Comparison of ENCODE assay signal across 18 mouse cellular contexts in genomic region chr10:111842896-111843295, GRCm38 (mm10).
DNase-seq lines count a peak whose midpoint lies in the region; ATAC-seq and TF ChIP-seq lines count a peak whose summit lies in the region.
"Had no signal": no experiment of that assay in that cellular context is flagged by ENCODE, and none has a peak within 500 bp of the region (broad histone marks: within the 10 kb centered on the region; RNA-seq: fewer than 3 reads in every experiment).

No protein-coding gene starts in this region.

- DNase-seq in limb, embryonic 10.5 days (ENCODE audit: low spot score): no peak
- no peak for DNase-seq in ES-E14 (ENCODE audit: low read depth, low spot score)
- DNase-seq in embryonic facial prominence, embryonic 10.5 days (ENCODE audit: low spot score): no peak
- DNase-seq in mesoderm, embryonic 11.5 days (ENCODE audit: low read depth, low spot score): peak; percentile 31
- DNase-seq in thymus, postnatal 14 days: no peak
- no peak for DNase-seq in left cerebral cortex, postnatal 36 days (ENCODE audit: low spot score in 2 of 2)
- DNase-seq: cerebellum, adult 9-11 months; heart, adult 18-20 months; heart, postnatal 14 days; kidney, postnatal 10 days; lung, postnatal 10 days; right cerebral cortex, postnatal 4 days had no signal

- WGBS in limb, embryonic 12.5 days: 47% methylated on average over 7 of the region's 7 CpGs
- WGBS in limb, embryonic 10.5 days: 69% methylated on average over 7 of the region's 7 CpGs
- WGBS in embryonic facial prominence, embryonic 10.5 days: 66% methylated on average over 7 of the region's 7 CpGs

- no peaks in the 10 kb centered on the region for H3K36me3 ChIP-seq in limb, embryonic 12.5 days
- no peaks in the 10 kb centered on the region for H3K36me3 ChIP-seq in limb, embryonic 10.5 days
- H3K36me3 ChIP-seq in ES-E14 (ENCODE audit: control insufficient read depth, insufficient read depth, low read length, poor library complexity, severe bottlenecking): no peaks in the 10 kb centered on the region
- no peaks in the 10 kb centered on the region for H3K36me3 ChIP-seq in embryonic facial prominence, embryonic 10.5 days (replicated peaks)
- H3K36me3 ChIP-seq: embryonic facial prominence, embryonic 13.5 days; liver, embryonic 12.5 days; midbrain, embryonic 15.5 days; stomach, embryonic 15.5 days had no signal

- no peak overlapping the region for H3K4me3 ChIP-seq in limb, embryonic 12.5 days (replicated peaks)
- H3K4me3 ChIP-seq in limb, embryonic 10.5 days: no peak overlapping the region
- H3K4me3 ChIP-seq in ES-E14 (ENCODE audit: insufficient read depth in 1 of 2, low read depth in 1 of 2, low read length in 2 of 2, poor library complexity in 1 of 2, severe bottlenecking in 1 of 2): no peak overlapping the region
- H3K4me3 ChIP-seq in embryonic facial prominence, embryonic 10.5 days: no peak overlapping the region
- H3K4me3 ChIP-seq: embryonic facial prominence, embryonic 13.5 days; liver, embryonic 12.5 days; midbrain, embryonic 15.5 days; stomach, embryonic 15.5 days had no signal

- no peaks in the 10 kb centered on the region for H3K27me3 ChIP-seq in limb, embryonic 12.5 days
- H3K27me3 ChIP-seq in limb, embryonic 10.5 days (ENCODE audit: low read depth, poor library complexity, severe bottlenecking): no peaks in the 10 kb centered on the region
- peaks cover 3% of the 10 kb centered on the region for H3K27me3 ChIP-seq in embryonic facial prominence, embryonic 10.5 days (replicated peaks; ENCODE audit: low read depth, poor library complexity, severe bottlenecking)
- H3K27me3 ChIP-seq: embryonic facial prominence, embryonic 13.5 days; liver, embryonic 12.5 days; midbrain, embryonic 15.5 days; stomach, embryonic 15.5 days had no signal

- 0 out of 2 replicates have a peak, but pooled peaks have one; percentile 32 for ATAC-seq in limb, embryonic 12.5 days (ENCODE audit: insufficient number of reproducible peaks, insufficient read depth, low FRiP score, low TSS enrichment, low read depth)
- ATAC-seq: forebrain, embryonic 16.5 days; liver, embryonic 12.5 days; midbrain, embryonic 15.5 days had no signal

- in situ Hi-C loops in ES-E14 (cut with MboI; ENCODE audit: low sequenced_read_pairs in 2 of 2, unreplicated experiment in 2 of 2): no loop called here

- no peak overlapping the region for H3K4me2 ChIP-seq in limb, embryonic 12.5 days
- H3K4me2 ChIP-seq: liver, embryonic 12.5 days; midbrain, embryonic 15.5 days; stomach, embryonic 15.5 days had no signal

- no peak overlapping the region for H3K9ac ChIP-seq in limb, embryonic 12.5 days (replicated peaks)
- no peak overlapping the region for H3K9ac ChIP-seq in ES-E14 (ENCODE audit: insufficient read depth, low read depth, low read length, poor library complexity, severe bottlenecking)
- H3K9ac ChIP-seq: embryonic facial prominence, embryonic 13.5 days; liver, embryonic 12.5 days; midbrain, embryonic 15.5 days; stomach, embryonic 15.5 days had no signal

- peaks cover 18% of the 10 kb centered on the region for H3K4me1 ChIP-seq in limb, embryonic 12.5 days (replicated peaks)
- peaks cover 23% of the 10 kb centered on the region for H3K4me1 ChIP-seq in limb, embryonic 10.5 days
- H3K4me1 ChIP-seq in ES-E14 (ENCODE audit: control insufficient read depth in 2 of 2, insufficient read depth in 2 of 2, low read length in 2 of 2, poor library complexity in 1 of 2): peaks cover 0 to 7% of the 10 kb centered on the region in 2 experiments; a peak in 2 of 4 replicates
- H3K4me1 ChIP-seq in embryonic facial prominence, embryonic 10.5 days: peaks cover 20% of the 10 kb centered on the region
- H3K4me1 ChIP-seq: midbrain, embryonic 15.5 days; stomach, embryonic 15.5 days had no signal

- H3K9me3 ChIP-seq in limb, embryonic 12.5 days: no peaks in the 10 kb centered on the region
- no peaks in the 10 kb centered on the region for H3K9me3 ChIP-seq in limb, embryonic 10.5 days (replicated peaks)
- no peaks in the 10 kb centered on the region for H3K9me3 ChIP-seq in ES-E14 (ENCODE audit: control insufficient read depth, insufficient read depth, low read depth, low read length)
- no peaks in the 10 kb centered on the region for H3K9me3 ChIP-seq in embryonic facial prominence, embryonic 10.5 days
- H3K9me3 ChIP-seq: embryonic facial prominence, embryonic 13.5 days; liver, embryonic 12.5 days; midbrain, embryonic 15.5 days; stomach, embryonic 15.5 days had no signal

- H3K27ac ChIP-seq in limb, embryonic 12.5 days: no peak overlapping the region
- no peak overlapping the region for H3K27ac ChIP-seq in limb, embryonic 10.5 days
- H3K27ac ChIP-seq in ES-E14 (ENCODE audit: insufficient read depth, low read depth, low read length, poor library complexity, severe bottlenecking): no peak overlapping the region
- peak overlapping the region; percentile 3; the same call in 1 of the 2 replicates for H3K27ac ChIP-seq in embryonic facial prominence, embryonic 10.5 days (replicated peaks)
- H3K27ac ChIP-seq: liver, embryonic 12.5 days; midbrain, embryonic 15.5 days; stomach, embryonic 15.5 days had no signal

- intact Hi-C loops in left cerebral cortex, postnatal 36 days (cut with DNase I): no loop called here

TF ChIP-seq in ES-E14, 5 proteins besides CTCF, POLR2A, EP300 and RAD21:
- TF ChIP-seq ZC3H11A (IDR thresholded peaks at IDR 0.05; ENCODE audit: borderline replicate concordance, low read depth, low read length) (no peak), ZNF384 (IDR thresholded peaks at IDR 0.05; ENCODE audit: low read depth, low read length) (peak; percentile 75; the same call in 1 of the 2 replicates)
